Mouse (Mus musculus): ENCODE results near the gene Slc19a2. TPM values are rescaled to one million over a fixed set of nuclear protein-coding genes. Genes with fewer than 3 reads are reported as not detected.

The Slc19a2 gene
- polyA plus RNA-seq, 1 experiment, result 23.3 TPM

- Histone ChIP-seq H3K27me3 (ENCODE audit: control insufficient read depth, insufficient read depth, low read length) (no peaks in the 10 kb centered on the region), H3K36me3 (ENCODE audit: control insufficient read depth, insufficient read depth, low read length) (no peaks in the 10 kb centered on the region), H3K4me3 (ENCODE audit: control insufficient read depth, low read depth, low read length) (no peak overlapping the region), H3K27ac (ENCODE audit: control insufficient read depth, insufficient read depth, low read depth, low read length) (no peak overlapping the region), H3K4me1 (ENCODE audit: control insufficient read depth, insufficient read depth, low read length) (peaks cover 12% of the 10 kb centered on the region)
- TF ChIP-seq POLR2A (IDR thresholded peaks at IDR 0.05; ENCODE audit: control insufficient read depth, low read depth, low read length) (no peak), CTCF (IDR thresholded peaks at IDR 0.05; ENCODE audit: control insufficient read depth, insufficient read depth, insufficient replicate concordance, low read depth, low read length) (no peak)
Observed at GRCm38 (mm10) chr1:164251438-164251837, 2.6 kb downstream of the Slc19a2 start.

DNA sequence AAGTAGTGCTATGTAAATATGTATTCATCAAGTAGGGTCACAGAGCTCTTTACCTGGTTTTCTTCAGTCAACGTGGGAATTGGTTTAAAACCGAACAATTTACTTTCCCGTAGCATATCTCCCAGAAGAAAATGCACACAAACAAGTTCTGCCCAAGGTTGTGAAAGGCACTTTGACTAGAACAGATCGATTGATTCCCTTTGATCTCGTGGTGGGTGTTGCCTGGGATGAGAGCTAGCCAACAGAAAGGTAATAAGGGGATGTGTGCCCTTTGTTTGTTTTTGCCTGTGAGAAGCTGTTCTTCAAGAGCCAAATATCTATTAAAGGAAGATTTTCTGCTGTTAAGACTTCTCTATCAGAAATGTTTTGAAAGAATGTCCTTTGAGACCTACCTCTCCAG, 3.7 kb downstream of the Slc19a2 start:
- Histone ChIP-seq H3K27me3 (ENCODE audit: control insufficient read depth, insufficient read depth, low read length) (no peaks in the 10 kb centered on the region), H3K36me3 (ENCODE audit: control insufficient read depth, insufficient read depth, low read length) (no peaks in the 10 kb centered on the region), H3K4me1 (ENCODE audit: control insufficient read depth, insufficient read depth, low read length) (peaks cover 10% of the 10 kb centered on the region), H3K27ac (ENCODE audit: control insufficient read depth, insufficient read depth, low read depth, low read length) (no peak overlapping the region), H3K4me3 (ENCODE audit: control insufficient read depth, low read depth, low read length) (no peak overlapping the region)
- TF ChIP-seq POLR2A (IDR thresholded peaks at IDR 0.05; ENCODE audit: control insufficient read depth, low read depth, low read length) (no peak), CTCF (IDR thresholded peaks at IDR 0.05; ENCODE audit: control insufficient read depth, insufficient read depth, insufficient replicate concordance, low read depth, low read length) (no peak)

DNA sequence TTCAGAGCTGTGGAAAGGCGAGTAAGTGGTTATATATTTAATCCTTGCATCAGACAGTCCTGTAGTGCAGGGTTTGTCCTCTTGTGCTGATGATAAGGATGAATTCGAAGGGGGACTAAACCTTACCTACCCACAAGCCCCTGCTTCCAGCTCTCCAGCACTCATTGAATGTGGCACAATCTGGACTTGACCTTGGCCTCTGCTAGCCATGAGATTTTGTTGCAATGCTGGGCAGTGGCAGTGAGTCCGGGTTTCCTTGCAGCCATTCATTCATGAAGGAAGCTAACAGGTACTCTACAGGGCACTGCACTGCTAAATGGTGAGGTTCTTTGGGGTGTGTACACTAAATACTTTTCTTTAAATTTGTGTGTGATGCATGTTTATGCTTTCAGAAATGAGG, 6.0 kb downstream of the Slc19a2 start:
- TF ChIP-seq CTCF (IDR thresholded peaks at IDR 0.05; ENCODE audit: control insufficient read depth, insufficient read depth, insufficient replicate concordance, low read depth, low read length) (no peak), POLR2A (IDR thresholded peaks at IDR 0.05; ENCODE audit: control insufficient read depth, low read depth, low read length) (no peak)

GRCm38 (mm10) chr1:164260171-164261028, 11.6 kb downstream of the Slc19a2 start:
- H3K36me3 ChIP-seq (ENCODE audit: control insufficient read depth, insufficient read depth, low read length), result peaks cover 1% of the 10 kb centered on the region; the same call in 1 of the 2 replicates
- no peaks in the 10 kb centered on the region for H3K27me3 ChIP-seq (ENCODE audit: control insufficient read depth, insufficient read depth, low read length)

More for the DNA sequence above, 6.0 kb downstream of the Slc19a2 start:
- Histone ChIP-seq H3K4me3 (ENCODE audit: control insufficient read depth, low read depth, low read length) (no peak overlapping the region), H3K4me1 (ENCODE audit: control insufficient read depth, insufficient read depth, low read length) (peaks cover 6% of the 10 kb centered on the region; the same call in 1 of the 2 replicates), H3K27ac (ENCODE audit: control insufficient read depth, insufficient read depth, low read depth, low read length) (no peak overlapping the region), H3K36me3 (ENCODE audit: control insufficient read depth, insufficient read depth, low read length) (no peaks in the 10 kb centered on the region; the same call in 1 of the 2 replicates), H3K27me3 (ENCODE audit: control insufficient read depth, insufficient read depth, low read length) (no peaks in the 10 kb centered on the region)

GRCm38 (mm10) chr1:164261553-164261952, 12.7 kb downstream of the Slc19a2 start:
- Histone ChIP-seq H3K4me3 (ENCODE audit: control insufficient read depth, low read depth, low read length) (no peak overlapping the region), H3K36me3 (ENCODE audit: control insufficient read depth, insufficient read depth, low read length) (peaks cover 1% of the 10 kb centered on the region; the same call in 1 of the 2 replicates), H3K27ac (ENCODE audit: control insufficient read depth, insufficient read depth, low read depth, low read length) (no peak overlapping the region), H3K27me3 (ENCODE audit: control insufficient read depth, insufficient read depth, low read length) (no peaks in the 10 kb centered on the region), H3K4me1 (ENCODE audit: control insufficient read depth, insufficient read depth, low read length) (no peaks in the 10 kb centered on the region)
- TF ChIP-seq CTCF (IDR thresholded peaks at IDR 0.05; ENCODE audit: control insufficient read depth, insufficient read depth, insufficient replicate concordance, low read depth, low read length) (no peak), POLR2A (IDR thresholded peaks at IDR 0.05; ENCODE audit: control insufficient read depth, low read depth, low read length) (no peak)

More at GRCm38 (mm10) chr1:164260171-164261028, 11.6 kb downstream of the Slc19a2 start:
- H3K4me3 ChIP-seq (ENCODE audit: control insufficient read depth, low read depth, low read length), result no peak overlapping the region
- TF ChIP-seq POLR2A (IDR thresholded peaks at IDR 0.05; ENCODE audit: control insufficient read depth, low read depth, low read length) (no peak), CTCF (IDR thresholded peaks at IDR 0.05; ENCODE audit: control insufficient read depth, insufficient read depth, insufficient replicate concordance, low read depth, low read length) (no peak)
- H3K4me1 ChIP-seq (ENCODE audit: control insufficient read depth, insufficient read depth, low read length), result no peaks in the 10 kb centered on the region
- H3K27ac ChIP-seq (ENCODE audit: control insufficient read depth, insufficient read depth, low read depth, low read length), result no peak overlapping the region

DNA sequence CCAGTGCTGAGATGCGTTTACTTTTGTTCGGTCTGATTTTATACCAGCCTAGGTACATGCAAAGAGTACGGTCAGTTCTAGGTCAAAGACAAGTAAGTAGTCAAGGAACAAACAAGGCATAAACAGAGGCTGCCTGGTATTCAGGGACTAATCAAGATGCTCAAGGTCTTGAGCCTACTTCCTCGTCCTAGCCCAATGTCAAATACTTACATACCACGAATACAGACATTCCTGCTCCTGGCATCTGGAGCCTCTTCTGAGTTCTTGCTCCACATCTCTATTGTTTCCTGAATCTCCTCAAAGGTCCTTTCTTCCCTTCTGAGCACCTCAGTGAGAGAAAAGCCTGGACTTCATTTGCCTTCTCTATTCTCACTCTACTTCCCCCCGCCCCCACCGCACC, 22.1 kb downstream of the Slc19a2 start:
- H3K27me3 ChIP-seq (ENCODE audit: control insufficient read depth, insufficient read depth, low read length), result no peaks in the 10 kb centered on the region
- TF ChIP-seq POLR2A (IDR thresholded peaks at IDR 0.05; ENCODE audit: control insufficient read depth, low read depth, low read length), result no peak
- TF ChIP-seq CTCF (IDR thresholded peaks at IDR 0.05; ENCODE audit: control insufficient read depth, insufficient read depth, insufficient replicate concordance, low read depth, low read length), result no peak
- no peaks in the 10 kb centered on the region for H3K36me3 ChIP-seq (ENCODE audit: control insufficient read depth, insufficient read depth, low read length)

GRCm38 (mm10) chr1:164273659-164274058, 24.8 kb downstream of the Slc19a2 start:
- Histone ChIP-seq H3K27ac (ENCODE audit: control insufficient read depth, insufficient read depth, low read depth, low read length) (no peak overlapping the region), H3K4me3 (ENCODE audit: control insufficient read depth, low read depth, low read length) (no peak overlapping the region), H3K4me1 (ENCODE audit: control insufficient read depth, insufficient read depth, low read length) (peaks cover 2% of the 10 kb centered on the region), H3K27me3 (ENCODE audit: control insufficient read depth, insufficient read depth, low read length) (no peaks in the 10 kb centered on the region), H3K36me3 (ENCODE audit: control insufficient read depth, insufficient read depth, low read length) (no peaks in the 10 kb centered on the region)
- TF ChIP-seq POLR2A (IDR thresholded peaks at IDR 0.05; ENCODE audit: control insufficient read depth, low read depth, low read length) (no peak), CTCF (IDR thresholded peaks at IDR 0.05; ENCODE audit: control insufficient read depth, insufficient read depth, insufficient replicate concordance, low read depth, low read length) (no peak)

More for the DNA sequence above, 22.1 kb downstream of the Slc19a2 start:
- Histone ChIP-seq H3K27ac (ENCODE audit: control insufficient read depth, insufficient read depth, low read depth, low read length) (no peak overlapping the region), H3K4me1 (ENCODE audit: control insufficient read depth, insufficient read depth, low read length) (peaks cover 8% of the 10 kb centered on the region), H3K4me3 (ENCODE audit: control insufficient read depth, low read depth, low read length) (no peak overlapping the region)

All from testis, adult 2 months (tissue).